Mouse (Mus musculus): ENCODE measurements at regions not wholly inside any gene's neighbourhood (a gene's known extent, or its start where the extent isn't known, plus 50 kb on each side); places are given as distances from the start of the nearest gene placed in this dataset.

GRCm38 (mm10) chr14:45830457-45830856 lies 172.5 kb upstream of the Ddhd1 start:
- Histone ChIP-seq H3K9me3 (replicated peaks; ENCODE audit: insufficient read depth, low read length) (no peaks in the 10 kb centered on the region), H3K27me3 (ENCODE audit: control insufficient read depth in 1 of 2, insufficient read depth in 2 of 2, low read length in 2 of 2) (no peaks in the 10 kb centered on the region), H3K27ac (ENCODE audit: control insufficient read depth, low read depth, low read length) (no peak overlapping the region), H3K4me3 (ENCODE audit: control insufficient read depth in 1 of 2, insufficient read depth in 1 of 2, low read depth in 2 of 2, low read length in 2 of 2) (no peak overlapping the region), H3K79me2 (ENCODE audit: control insufficient read depth, insufficient read depth, low read length, poor library complexity) (no peaks in the 10 kb centered on the region), H3K9ac (ENCODE audit: control insufficient read depth, low read depth, low read length, poor library complexity, severe bottlenecking) (no peak overlapping the region), H3K36me3 (ENCODE audit: control insufficient read depth in 1 of 2, insufficient read depth in 2 of 2, low read length in 2 of 2) (no peaks in the 10 kb centered on the region), H3K4me1 (ENCODE audit: control insufficient read depth in 1 of 2, insufficient read depth in 2 of 2, low read length in 2 of 2) (no peaks in the 10 kb centered on the region)
- no peak for DNase-seq (ENCODE audit: low read depth, low spot score)
- TF ChIP-seq UBTF (IDR thresholded peaks at IDR 0.05; ENCODE audit: borderline replicate concordance, insufficient read depth, low read depth, low read length), result no peak
- TF ChIP-seq CHD1 (IDR thresholded peaks at IDR 0.05; ENCODE audit: low read depth, low read length), result no peak

- no peaks in the 10 kb centered on the region for H3K4me1 ChIP-seq (ENCODE audit: control insufficient read depth in 1 of 2, insufficient read depth in 2 of 2, low read length in 2 of 2)
- H3K27me3 ChIP-seq (ENCODE audit: control insufficient read depth in 1 of 2, insufficient read depth in 2 of 2, low read length in 2 of 2), result no peaks in the 10 kb centered on the region
- no peak overlapping the region for H3K4me3 ChIP-seq (ENCODE audit: control insufficient read depth in 1 of 2, insufficient read depth in 1 of 2, low read depth in 2 of 2, low read length in 2 of 2)
- H3K36me3 ChIP-seq (ENCODE audit: control insufficient read depth in 1 of 2, insufficient read depth in 2 of 2, low read length in 2 of 2), result no peaks in the 10 kb centered on the region
- TF ChIP-seq HCFC1 (IDR thresholded peaks at IDR 0.05; ENCODE audit: low read depth, low read length) (no peak), SIN3A (IDR thresholded peaks at IDR 0.05; ENCODE audit: low read length) (no peak), POLR2A (IDR thresholded peaks at IDR 0.05; ENCODE audit: control insufficient read depth in 1 of 2, insufficient read depth in 1 of 2, low read depth in 1 of 2, low read length in 2 of 2, poor library complexity in 1 of 2) (no peak)
- H3K9me3 ChIP-seq (replicated peaks; ENCODE audit: insufficient read depth, low read length), result no peaks in the 10 kb centered on the region
- no peak overlapping the region for H3K9ac ChIP-seq (ENCODE audit: control insufficient read depth, low read depth, low read length, poor library complexity, severe bottlenecking)
- no peak overlapping the region for H3K27ac ChIP-seq (ENCODE audit: control insufficient read depth, low read depth, low read length)
- no peak for DNase-seq (ENCODE audit: low read depth, low spot score)
- H3K79me2 ChIP-seq (ENCODE audit: control insufficient read depth, insufficient read depth, low read length, poor library complexity), result no peaks in the 10 kb centered on the region
These were observed 179.1 kb upstream of the Ddhd1 start for GRCm38 (mm10) chr14:45837039-45837438.

GRCm38 (mm10) chr14:45843829-45844228 lies 185.9 kb upstream of the Ddhd1 start:
- no peak for TF ChIP-seq ZNF384 (IDR thresholded peaks at IDR 0.05; ENCODE audit: low read depth, low read length)

GRCm38 (mm10) chr14:45850588-45850987 lies 192.6 kb upstream of the Ddhd1 start:
- no peaks in the 10 kb centered on the region for H3K9me3 ChIP-seq (replicated peaks; ENCODE audit: insufficient read depth, low read length)
- no peak for DNase-seq (ENCODE audit: low read depth, low spot score)
- H3K79me2 ChIP-seq (ENCODE audit: control insufficient read depth, insufficient read depth, low read length, poor library complexity), result no peaks in the 10 kb centered on the region
- no peaks in the 10 kb centered on the region for H3K4me1 ChIP-seq (ENCODE audit: control insufficient read depth in 1 of 2, insufficient read depth in 2 of 2, low read length in 2 of 2)
- H3K27me3 ChIP-seq (ENCODE audit: control insufficient read depth in 1 of 2, insufficient read depth in 2 of 2, low read length in 2 of 2), result no peaks in the 10 kb centered on the region
- H3K27ac ChIP-seq (ENCODE audit: control insufficient read depth, low read depth, low read length), result no peak overlapping the region
- no peak overlapping the region for H3K4me3 ChIP-seq (ENCODE audit: control insufficient read depth in 1 of 2, insufficient read depth in 1 of 2, low read depth in 2 of 2, low read length in 2 of 2)
- H3K36me3 ChIP-seq (ENCODE audit: control insufficient read depth in 1 of 2, insufficient read depth in 2 of 2, low read length in 2 of 2), result no peaks in the 10 kb centered on the region
- H3K9ac ChIP-seq (ENCODE audit: control insufficient read depth, low read depth, low read length, poor library complexity, severe bottlenecking), result no peak overlapping the region
- TF ChIP-seq MAZ (IDR thresholded peaks at IDR 0.05; ENCODE audit: low read depth, low read length) (no peak), MAFK (IDR thresholded peaks at IDR 0.05; ENCODE audit: borderline replicate concordance, low read depth, low read length) (no peak), CTCF (IDR thresholded peaks at IDR 0.05 in 2 of 3, conservative IDR thresholded peaks at IDR 0.05 in 1 of 3; ENCODE audit: control insufficient read depth in 1 of 3, insufficient read depth in 1 of 3, low read depth in 2 of 3, low read length in 3 of 3, poor library complexity in 1 of 3, severe bottlenecking in 1 of 3) (no peak), ETS1 (IDR thresholded peaks at IDR 0.05; ENCODE audit: low read depth, low read length) (no peak), USF1 (IDR thresholded peaks at IDR 0.05; ENCODE audit: low read depth, low read length) (no peak), NRF1 (IDR thresholded peaks at IDR 0.05; ENCODE audit: insufficient read depth, low read depth, low read length, poor library complexity, severe bottlenecking) (no peak), RCOR1 (IDR thresholded peaks at IDR 0.05; ENCODE audit: low read depth, low read length) (no peak), ZKSCAN1 (IDR thresholded peaks at IDR 0.05; ENCODE audit: low read depth, low read length) (no peak), ZMIZ1 (IDR thresholded peaks at IDR 0.05; ENCODE audit: low read depth, low read length) (no peak), USF2 (IDR thresholded peaks at IDR 0.05; ENCODE audit: borderline replicate concordance in 1 of 2, insufficient read depth in 1 of 2, low read depth in 1 of 2, low read length in 2 of 2) (no peak), TBP (IDR thresholded peaks at IDR 0.05; ENCODE audit: low read depth, low read length) (no peak), MYB (IDR thresholded peaks at IDR 0.05; ENCODE audit: low read depth, low read length) (no peak), CHD2 (IDR thresholded peaks at IDR 0.05; ENCODE audit: low read length) (no peak), POLR2AphosphoS2 (IDR thresholded peaks at IDR 0.05; ENCODE audit: low read length) (no peak), RAD21 (IDR thresholded peaks at IDR 0.05; ENCODE audit: low read depth, low read length) (no peak), NELFE (IDR thresholded peaks at IDR 0.05; ENCODE audit: low read depth, low read length) (no peak)

More at GRCm38 (mm10) chr14:45843829-45844228, 185.9 kb upstream of the Ddhd1 start:
- Histone ChIP-seq H3K27me3 (ENCODE audit: control insufficient read depth in 1 of 2, insufficient read depth in 2 of 2, low read length in 2 of 2) (no peaks in the 10 kb centered on the region), H3K9me3 (replicated peaks; ENCODE audit: insufficient read depth, low read length) (no peaks in the 10 kb centered on the region), H3K9ac (ENCODE audit: control insufficient read depth, low read depth, low read length, poor library complexity, severe bottlenecking) (no peak overlapping the region), H3K36me3 (ENCODE audit: control insufficient read depth in 1 of 2, insufficient read depth in 2 of 2, low read length in 2 of 2) (no peaks in the 10 kb centered on the region), H3K79me2 (ENCODE audit: control insufficient read depth, insufficient read depth, low read length, poor library complexity) (no peaks in the 10 kb centered on the region), H3K4me1 (ENCODE audit: control insufficient read depth in 1 of 2, insufficient read depth in 2 of 2, low read length in 2 of 2) (no peaks in the 10 kb centered on the region), H3K4me3 (ENCODE audit: control insufficient read depth in 1 of 2, insufficient read depth in 1 of 2, low read depth in 2 of 2, low read length in 2 of 2) (no peak overlapping the region), H3K27ac (ENCODE audit: control insufficient read depth, low read depth, low read length) (no peak overlapping the region)
- no peak for DNase-seq (ENCODE audit: low read depth, low spot score)

Data from MEL (cell line).